Mouse (Mus musculus): ENCODE results near the gene Rap1gds1.

DNA sequence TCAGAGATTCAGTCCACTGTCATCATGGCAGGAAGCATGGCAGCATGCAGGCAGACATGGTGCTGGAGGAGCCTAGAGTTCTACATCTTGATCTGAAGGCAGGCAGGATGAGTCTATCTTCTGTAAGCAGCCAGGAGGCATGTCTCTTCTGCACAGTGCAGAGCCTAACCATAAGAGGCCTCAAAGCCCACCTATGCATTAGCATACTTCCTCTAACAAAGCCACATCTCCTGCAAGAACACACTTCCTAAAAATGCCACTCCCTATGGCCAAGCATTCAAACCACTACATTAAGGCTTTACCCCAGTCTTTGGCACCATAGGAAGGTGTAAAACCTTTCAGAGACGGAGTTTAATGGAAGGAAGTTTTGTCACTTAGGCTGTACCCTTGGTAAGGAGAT, 26.9 kb upstream of the Rap1gds1 start:
- TF ChIP-seq CTCF (conservative IDR thresholded peaks at IDR 0.05; ENCODE audit: low read length) (no peak), POU5F1 (IDR thresholded peaks at IDR 0.05; ENCODE audit: borderline replicate concordance, low read length) (no peak)

Measured in E14TG2a.4 (cell line).